19 mouse cellular contexts compared by ENCODE assay signal in genomic region chr10:8693561-8693960, GRCm38 (mm10).
A peak's percentile ranks its signal among the peaks of the same experiment; 100 is the strongest.
DNase-seq lines count a peak whose midpoint lies in the region; ATAC-seq and TF ChIP-seq lines count a peak whose summit lies in the region.
"Had no signal": no experiment of that assay in that cellular context is flagged by ENCODE, and none has a peak within 500 bp of the region (broad histone marks: within the 10 kb centered on the region; RNA-seq: fewer than 3 reads in every experiment).

No protein-coding gene starts in this region.

- in situ Hi-C loops in CH12.LX (cut with MboI; ENCODE audit: low pct_ligation_motif_present, low pct_unique_long_range_greater_than_20kb, low sequenced_read_pairs) = loop anchor here (25.0 kb wide), 1 partner anchor 456 kb away; no protein-coding TSS in a partner anchor

- no peak for TF ChIP-seq EP300 in CH12.LX (IDR thresholded peaks at IDR 0.05; ENCODE audit: low read length)

- no peaks in the 10 kb centered on the region for H3K9me3 ChIP-seq in intestine, embryonic 14.5 days (ENCODE audit: control insufficient read depth, low read length)
- no peaks in the 10 kb centered on the region for H3K9me3 ChIP-seq in intestine, embryonic 15.5 days
- no peaks in the 10 kb centered on the region for H3K9me3 ChIP-seq in CH12.LX (replicated peaks; ENCODE audit: low read length)
- H3K9me3 ChIP-seq in midbrain, embryonic 16.5 days (replicated peaks; ENCODE audit: control insufficient read depth, low read length, poor library complexity, severe bottlenecking) = no peaks in the 10 kb centered on the region
- H3K9me3 ChIP-seq: embryonic facial prominence, embryonic 10.5 days; embryonic facial prominence, embryonic 12.5 days; forebrain, embryonic 13.5 days; forebrain, embryonic 15.5 days had no signal

- H3K4me3 ChIP-seq in intestine, embryonic 14.5 days (ENCODE audit: low read depth, low read length) = no peak overlapping the region
- H3K4me3 ChIP-seq in intestine, embryonic 15.5 days (replicated peaks) = no peak overlapping the region
- no peak overlapping the region for H3K4me3 ChIP-seq in CH12.LX (replicated peaks in 1 of 3; ENCODE audit: low read depth in 2 of 3, low read length in 2 of 3, poor library complexity in 1 of 3)
- no peak overlapping the region for H3K4me3 ChIP-seq in midbrain, embryonic 16.5 days (ENCODE audit: low read depth, low read length)
- H3K4me3 ChIP-seq: embryonic facial prominence, embryonic 10.5 days; embryonic facial prominence, embryonic 12.5 days; forebrain, embryonic 13.5 days; forebrain, embryonic 15.5 days had no signal

- H3K4me2 ChIP-seq in intestine, embryonic 14.5 days (ENCODE audit: low read length) = no peak overlapping the region
- H3K4me2 ChIP-seq in intestine, embryonic 15.5 days (replicated peaks) = no peak overlapping the region
- no peak overlapping the region for H3K4me2 ChIP-seq in CH12.LX (ENCODE audit: insufficient read depth, low read depth, poor library complexity, severe bottlenecking)
- H3K4me2 ChIP-seq in midbrain, embryonic 16.5 days (ENCODE audit: low read length) = no peak overlapping the region
- H3K4me2 ChIP-seq: embryonic facial prominence, embryonic 12.5 days; forebrain, embryonic 13.5 days; forebrain, embryonic 15.5 days had no signal

- no peaks in the 10 kb centered on the region for H3K27me3 ChIP-seq in intestine, embryonic 14.5 days (replicated peaks; ENCODE audit: control insufficient read depth, insufficient read depth, low read length)
- H3K27me3 ChIP-seq in intestine, embryonic 15.5 days (replicated peaks) = no peaks in the 10 kb centered on the region
- no peaks in the 10 kb centered on the region for H3K27me3 ChIP-seq in CH12.LX (replicated peaks)
- H3K27me3 ChIP-seq in midbrain, embryonic 16.5 days (ENCODE audit: control insufficient read depth, insufficient read depth, low read depth, low read length) = no peaks in the 10 kb centered on the region
- H3K27me3 ChIP-seq: embryonic facial prominence, embryonic 12.5 days; forebrain, embryonic 13.5 days; forebrain, embryonic 15.5 days had no signal

- no peak for ATAC-seq in intestine, embryonic 14.5 days (replicated peaks; ENCODE audit: low FRiP score, low TSS enrichment, low read depth)
- no peak for ATAC-seq in intestine, embryonic 15.5 days
- no peak for ATAC-seq in midbrain, embryonic 16.5 days
- ATAC-seq: CD4-positive, CD25-positive, alpha-beta regulatory T cell, adult 4 months; forebrain, embryonic 13.5 days; forebrain, embryonic 15.5 days; forebrain, postnatal 0 days had no signal

- H3K79me2 ChIP-seq in CH12.LX (replicated peaks; ENCODE audit: control insufficient read depth, extremely low read depth, insufficient read depth, poor library complexity, severe bottlenecking) = no peaks in the 10 kb centered on the region

- H3K36me3 ChIP-seq in intestine, embryonic 14.5 days (ENCODE audit: control insufficient read depth, insufficient read depth, low read length) = no peaks in the 10 kb centered on the region
- no peaks in the 10 kb centered on the region for H3K36me3 ChIP-seq in intestine, embryonic 15.5 days
- no peaks in the 10 kb centered on the region for H3K36me3 ChIP-seq in CH12.LX (replicated peaks in 1 of 2; ENCODE audit: control insufficient read depth in 1 of 2, insufficient read depth in 1 of 2, low read length in 1 of 2)
- H3K36me3 ChIP-seq in midbrain, embryonic 16.5 days (ENCODE audit: control insufficient read depth, insufficient read depth, low read length) = no peaks in the 10 kb centered on the region
- H3K36me3 ChIP-seq: embryonic facial prominence, embryonic 10.5 days; embryonic facial prominence, embryonic 12.5 days; forebrain, embryonic 15.5 days; G1E had no signal

- no peak for TF ChIP-seq POLR2A in CH12.LX (IDR thresholded peaks at IDR 0.05; ENCODE audit: low read depth, low read length)

- dilution Hi-C loops in CH12.LX (cut with MboI; ENCODE audit: extremely low pct_ligation_motif_present, extremely low pct_unique_long_range_greater_than_20kb, low sequenced_read_pairs) = no loop called here

- 90% methylated on average over 4 of the region's 4 CpGs for WGBS in intestine, embryonic 14.5 days
- WGBS in intestine, embryonic 15.5 days = 84% methylated on average over 4 of the region's 4 CpGs
- WGBS in midbrain, embryonic 16.5 days = 72% methylated on average over 4 of the region's 4 CpGs

- no peaks in the 10 kb centered on the region for H3K4me1 ChIP-seq in intestine, embryonic 14.5 days (replicated peaks; ENCODE audit: control insufficient read depth, insufficient read depth, low read length)
- no peaks in the 10 kb centered on the region for H3K4me1 ChIP-seq in intestine, embryonic 15.5 days (replicated peaks)
- peaks cover 6 to 19% of the 10 kb centered on the region in 2 experiments; a peak in 3 of 4 replicates for H3K4me1 ChIP-seq in CH12.LX (ENCODE audit: control insufficient read depth in 1 of 2, insufficient read depth in 2 of 2)
- no peaks in the 10 kb centered on the region for H3K4me1 ChIP-seq in midbrain, embryonic 16.5 days (ENCODE audit: control insufficient read depth, insufficient read depth, low read length)
- H3K4me1 ChIP-seq: embryonic facial prominence, embryonic 10.5 days; embryonic facial prominence, embryonic 12.5 days; forebrain, embryonic 13.5 days; forebrain, embryonic 15.5 days had no signal

- H3K9ac ChIP-seq in intestine, embryonic 14.5 days (ENCODE audit: low read length) = no peak overlapping the region
- H3K9ac ChIP-seq in intestine, embryonic 15.5 days = no peak overlapping the region
- no peak overlapping the region for H3K9ac ChIP-seq in CH12.LX (ENCODE audit: insufficient read depth, low read depth)
- no peak overlapping the region for H3K9ac ChIP-seq in midbrain, embryonic 16.5 days (ENCODE audit: low read depth, low read length)
- H3K9ac ChIP-seq: embryonic facial prominence, embryonic 12.5 days; forebrain, embryonic 13.5 days; forebrain, embryonic 15.5 days; forebrain, postnatal 0 days had no signal

- no peak overlapping the region for H3K27ac ChIP-seq in intestine, embryonic 14.5 days (ENCODE audit: low read depth)
- no peak overlapping the region for H3K27ac ChIP-seq in intestine, embryonic 15.5 days
- H3K27ac ChIP-seq in CH12.LX (ENCODE audit: insufficient read depth, low read depth) = no peak overlapping the region
- H3K27ac ChIP-seq in midbrain, embryonic 16.5 days (ENCODE audit: low read length) = no peak overlapping the region
- H3K27ac ChIP-seq: embryonic facial prominence, embryonic 10.5 days; embryonic facial prominence, embryonic 12.5 days; forebrain, embryonic 13.5 days; forebrain, embryonic 15.5 days had no signal

- TF ChIP-seq RAD21 in CH12.LX (IDR thresholded peaks at IDR 0.05; ENCODE audit: low read depth, low read length) = no peak

- peak; percentile 23 for DNase-seq in intestine, embryonic 14.5 days (ENCODE audit: low spot score)
- DNase-seq in CH12.LX (ENCODE audit: extremely low read depth) = no peak
- peak; percentile 67 for DNase-seq in Muller cell, postnatal 12 days (ENCODE audit: inconsistent ontology term)
- DNase-seq: adrenal gland, adult 8-10 months; adrenal gland, postnatal 14 days; B cell, adult 2 months; cerebellum, adult 11-12 months; cerebellum, adult 2 months; cerebellum, adult 9-10 months; cerebellum, postnatal 25 days; forebrain, postnatal 0 days had no signal

- no peak for TF ChIP-seq CTCF in CH12.LX (conservative IDR thresholded peaks at IDR 0.05 in 1 of 2, IDR thresholded peaks at IDR 0.05 in 1 of 2; ENCODE audit: low read depth in 2 of 2, low read length in 2 of 2)

TF ChIP-seq in CH12.LX, 34 proteins besides CTCF, POLR2A, EP300 and RAD21:
- 0 out of 2 replicates have a peak, but pooled peaks have one; percentile 41 for TF ChIP-seq MAFK (IDR thresholded peaks at IDR 0.05; ENCODE audit: insufficient replicate concordance, low read length)
- TF ChIP-seq NELFE (IDR thresholded peaks at IDR 0.05; ENCODE audit: low read depth, low read length) = no peak
- TF ChIP-seq NRF1 (IDR thresholded peaks at IDR 0.05; ENCODE audit: low read depth, low read length) = no peak
- no peak for TF ChIP-seq TBP (conservative IDR thresholded peaks at IDR 0.05; ENCODE audit: low read depth, low read length)
- no peak for TF ChIP-seq CHD1 (IDR thresholded peaks at IDR 0.05; ENCODE audit: low read depth, low read length)
- no peak for TF ChIP-seq ZNF384 (IDR thresholded peaks at IDR 0.05; ENCODE audit: low read depth, low read length)
